Mouse (Mus musculus): ENCODE data around the gene Timm13. TPM values are rescaled to one million over a fixed set of nuclear protein-coding genes. Genes with fewer than 3 reads are reported as not detected.

Gene Timm13
- total RNA-seq, 2 experiments from 2014 or later, result 139 TPM

- intact Hi-C loops (cut with DNase I), result no loop called here
- no peak for DNase-seq (ENCODE audit: low spot score in 2 of 2)
Measured at GRCm38 (mm10) chr10:80913364-80914011, 12.7 kb upstream of the Timm13 start.

- intact Hi-C loops (cut with DNase I), result no loop called here
- DNase-seq (ENCODE audit: low spot score in 2 of 2), result no peak
Measured at GRCm38 (mm10) chr10:80911891-80912290, 11.1 kb upstream of the Timm13 start.

GRCm38 (mm10) chr10:80911354-80911753 is 10.6 kb upstream of the Timm13 start:
- intact Hi-C loops (cut with DNase I), result no loop called here
- DNase-seq (ENCODE audit: low spot score in 2 of 2), result no peak

- intact Hi-C loops (cut with DNase I), result no loop called here
- DNase-seq (ENCODE audit: low spot score in 2 of 2), result no peak
Measured at GRCm38 (mm10) chr10:80909375-80910162, 8.8 kb upstream of the Timm13 start.

GRCm38 (mm10) chr10:80904709-80905108 is 3.9 kb upstream of the Timm13 start:
- intact Hi-C loops (cut with DNase I), result no loop called here

GRCm38 (mm10) chr10:80904004-80904693 is 3.4 kb upstream of the Timm13 start:
- no peak for DNase-seq (ENCODE audit: low spot score in 2 of 2)
- intact Hi-C loops (cut with DNase I), result no loop called here

More at GRCm38 (mm10) chr10:80904709-80905108, 3.9 kb upstream of the Timm13 start:
- no peak for DNase-seq (ENCODE audit: low spot score in 2 of 2)

GRCm38 (mm10) chr10:80903282-80903681 is 2.5 kb upstream of the Timm13 start:
- DNase-seq (ENCODE audit: low spot score in 2 of 2), result no peak
- intact Hi-C loops (cut with DNase I), result no loop called here

GRCm38 (mm10) chr10:80902273-80902940 is 1.6 kb upstream of the Timm13 start:
- intact Hi-C loops (cut with DNase I), result no loop called here
- no peak for DNase-seq (ENCODE audit: low spot score in 2 of 2)

GRCm38 (mm10) chr10:80901409-80902272 is 872 bp upstream of the Timm13 start:
- intact Hi-C loops (cut with DNase I), result no loop called here
- no peak for DNase-seq (ENCODE audit: low spot score in 2 of 2)

GRCm38 (mm10) chr10:80899591-80900317 is 1.0 kb downstream of the Timm13 start:
- no peak for DNase-seq (ENCODE audit: low spot score in 2 of 2)
- intact Hi-C loops (cut with DNase I), result no loop called here

- intact Hi-C loops (cut with DNase I), result no loop called here
- DNase-seq (ENCODE audit: low spot score in 2 of 2), result no peak
Measured at GRCm38 (mm10) chr10:80899074-80899473, 1.7 kb downstream of the Timm13 start.

GRCm38 (mm10) chr10:80897861-80898510 is 2.8 kb downstream of the Timm13 start:
- intact Hi-C loops (cut with DNase I), result no loop called here
- DNase-seq (ENCODE audit: low spot score in 2 of 2), result peak; percentile 73 to 81

GRCm38 (mm10) chr10:80896581-80897485 is 3.9 kb downstream of the Timm13 start:
- DNase-seq (ENCODE audit: low spot score in 2 of 2), result no peak
- intact Hi-C loops (cut with DNase I), result no loop called here

- DNase-seq (ENCODE audit: low spot score in 2 of 2), result no peak
- intact Hi-C loops (cut with DNase I), result no loop called here
Measured at GRCm38 (mm10) chr10:80895697-80896096, 5.1 kb downstream of the Timm13 start.

GRCm38 (mm10) chr10:80895100-80895499 is 5.7 kb downstream of the Timm13 start:
- intact Hi-C loops (cut with DNase I), result no loop called here
- DNase-seq (ENCODE audit: low spot score in 2 of 2), result no peak

- intact Hi-C loops (cut with DNase I), result no loop called here
- no peak for DNase-seq (ENCODE audit: low spot score in 2 of 2)
Measured at GRCm38 (mm10) chr10:80887181-80887580, 13.6 kb downstream of the Timm13 start.

GRCm38 (mm10) chr10:80881301-80881700 is 19.5 kb downstream of the Timm13 start:
- intact Hi-C loops (cut with DNase I), result loop anchor here (2.0 kb wide), 1 partner anchor 114 kb away; no protein-coding TSS in a partner anchor

More at GRCm38 (mm10) chr10:80881301-80881700, 19.5 kb downstream of the Timm13 start:
- DNase-seq (ENCODE audit: low spot score in 2 of 2), result peak in 1 of 2 experiments; percentile 63

Measured in left cerebral cortex, postnatal 25 days (tissue).